Mouse (Mus musculus) lung, postnatal 0 days (tissue): ENCODE data around the gene Jaml.

ENCODE experiments used
- CTCF ChIP-seq: IDR thresholded peaks from 2 replicates; pipeline ENCODE4 v1.5.1; 2016; ENCODE audit warnings: antibody characterized with exemption, mild to moderate bottlenecking
- EP300 ChIP-seq: IDR thresholded peaks from 2 replicates; pipeline ENCODE4 v1.6.1; 2016; ENCODE audit warnings: antibody characterized with exemption, mild to moderate bottlenecking, control low read depth

- TF ChIP-seq CTCF: no peak
- TF ChIP-seq EP300: no peak
These were observed 24.4 kb downstream of the Jaml start for GRCm38 (mm10) chr9:45103211-45103979.
